Mouse (Mus musculus) layer of hippocampus, adult 6 months (tissue): ENCODE measurements around the gene Nop58. TPM values are rescaled to one million over a fixed set of nuclear protein-coding genes. Genes with fewer than 3 reads are reported as not detected.

Experiments
- long read RNA-seq, 2 experiments: library from polyadenylated mRNA; unstranded; transcript quantifications; one replicate each; pipeline ENCODE4 v2.0.0; 2019 to 2020
- polyA plus RNA-seq: library from polyadenylated mRNA; unstranded; fragments of <200 nt; fragmentation: Nextera tagmentation; gene quantifications from 2 replicates; pipeline ENCODE4 v1.2.3, GENCODE M21; 2021

Nop58 gene
- 48.0 and 53.6 TPM in 2 replicates for polyA plus RNA-seq
- long read RNA-seq, experiment 1, full-length matches to known transcripts: 3 of 39 reads
- long read RNA-seq, experiment 1, partial matches to known transcripts: 33 of 39 reads
- long read RNA-seq, experiment 1, other reads (novel, unspliced or antisense): 3 of 39 reads
- long read RNA-seq, experiment 2, full-length matches to known transcripts: 11 of 132 reads
- long read RNA-seq, experiment 2, partial matches to known transcripts: 79 of 132 reads
- long read RNA-seq, experiment 2, other reads (novel, unspliced or antisense): 42 of 132 reads

DNA sequence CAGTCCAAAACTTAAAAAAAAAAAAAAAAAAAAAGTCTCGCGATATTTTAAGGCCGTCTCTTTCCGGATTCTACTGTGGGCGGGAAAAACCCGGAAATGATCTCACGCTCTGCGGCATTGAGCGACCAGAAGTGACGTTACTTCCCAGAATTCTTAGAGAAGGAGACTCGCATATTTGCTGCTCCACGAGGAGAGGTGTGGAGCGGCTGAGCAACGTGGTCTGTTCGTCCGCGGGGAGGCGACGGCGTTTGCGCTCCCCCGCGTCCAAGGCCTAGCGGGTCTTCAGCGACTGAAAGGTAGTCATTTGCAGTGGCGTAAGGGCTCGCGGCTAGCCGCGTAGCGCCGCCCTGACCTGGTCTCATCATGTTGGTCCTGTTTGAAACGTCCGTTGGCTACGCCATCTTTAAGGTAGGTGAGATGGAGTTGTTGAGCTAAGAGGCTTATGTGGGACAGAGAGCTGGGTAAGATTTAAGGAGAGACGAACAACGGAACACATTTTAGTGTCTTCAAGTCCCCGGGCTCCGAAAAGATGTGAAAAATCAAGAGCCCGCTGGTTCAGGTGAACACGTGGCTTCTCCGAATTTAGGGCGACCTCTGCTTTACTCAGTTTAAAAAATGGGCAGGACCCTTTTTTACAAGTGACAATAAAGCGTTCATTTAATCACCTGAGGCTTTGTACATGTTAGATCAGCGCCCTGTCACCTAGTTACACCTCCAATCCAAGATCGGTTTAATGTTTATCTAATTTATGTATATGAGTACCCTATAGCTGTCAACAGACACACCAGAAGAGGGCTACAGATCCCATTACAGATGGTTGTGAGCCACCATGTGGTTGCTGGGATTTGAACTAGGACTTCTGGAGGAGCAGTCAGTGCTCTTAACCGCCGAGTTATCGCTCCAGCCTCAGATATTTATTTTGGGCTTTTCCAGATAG is at the start of gene Nop58:
TSS of gene Nop58 (plus strand) at position 153 of the 937 bp plus-strand sequence.

GRCm38 (mm10) chr1:59670641-59671168 is 14.1 kb upstream of the Nop58 start, which contains the start of gene Sumo1:
Gene Sumo1, minus strand, starts transcription at chr1:59670834.

GRCm38 (mm10) chr1:59763164-59763768 is 78.5 kb downstream of the Nop58 start, which contains the start of gene Bmpr2:
Gene Bmpr2, plus strand, starts transcription at chr1:59763400.

Other genes with a start within 250 kb of the Nop58 start
- 1.7 and 2.0 TPM in 2 replicates for gene Fzd7, start 202.5 kb upstream of the Nop58 start, polyA plus RNA-seq
- gene Gm973, start 168.7 kb upstream of the Nop58 start, polyA plus RNA-seq: 8.5 and 12.4 TPM in 2 replicates
- 297 and 301 TPM in 2 replicates for gene Sumo1, start 14.1 kb upstream of the Nop58 start, polyA plus RNA-seq
- 9.2 and 10.6 TPM in 2 replicates for gene Bmpr2, start 78.4 kb downstream of the Nop58 start, polyA plus RNA-seq
- 6.5 and 7.5 TPM in 2 replicates for gene Fam117b, start 228.0 kb downstream of the Nop58 start, polyA plus RNA-seq